Mouse (Mus musculus) heart, embryonic 14.5 days (tissue): ENCODE data around the gene Cdh23. TPM values are rescaled to one million over a fixed set of nuclear protein-coding genes. Genes with fewer than 3 reads are reported as not detected.

Experiments used
- ATAC-seq: fragments of 200-750 bp; cut with Nextera tagmentation; 2 replicates; pipeline ENCODE4 v1.8.0; 2017; ENCODE audit warnings: low read depth, moderate TSS enrichment; ENCODE audit not compliant: insufficient number of reproducible peaks, insufficient read depth, low FRiP score
- H3K27ac ChIP-seq, 2 experiments: fragments of 200-500 bp in 1 of 2; fragments of 300-500 bp in 1 of 2; sonication (generic) in 1 of 2; replicated peaks in 1 of 2; 2 replicates each; pipeline ENCODE4 v1.5.1; 2012 to 2014; ENCODE audit warnings: low read depth in 2 of 2, low read length in 2 of 2, control low read depth in 1 of 2, mild to moderate bottlenecking in 1 of 2, mixed read lengths in 1 of 2; ENCODE audit not compliant: control insufficient read depth in 1 of 2, insufficient read depth in 1 of 2
- H3K27me3 ChIP-seq: fragments of 300-500 bp; sonication (generic); 2 replicates; pipeline ENCODE4 v1.6.1; 2014; ENCODE audit warnings: mild to moderate bottlenecking, low read length, control low read depth; ENCODE audit not compliant: control insufficient read depth, insufficient read depth
- H3K36me3 ChIP-seq: fragments of 300-500 bp; sonication (generic); 2 replicates; pipeline ENCODE4 v1.6.1; 2014; ENCODE audit warnings: mild to moderate bottlenecking, control low read depth, low read length, mixed read lengths; ENCODE audit not compliant: control insufficient read depth, insufficient read depth
- H3K4me1 ChIP-seq, 2 experiments: fragments of 200-500 bp in 1 of 2; fragments of 300-500 bp in 1 of 2; sonication (generic) in 1 of 2; 2 replicates each; pipeline ENCODE4 v1.6.1; 2012 to 2014; ENCODE audit warnings: low read length in 2 of 2, control low read depth in 1 of 2, mixed read lengths in 1 of 2; ENCODE audit not compliant: control insufficient read depth in 2 of 2, insufficient read depth in 2 of 2
- H3K4me2 ChIP-seq: fragments of 300-500 bp; sonication (generic); 2 replicates; pipeline ENCODE4 v1.6.1; 2014; ENCODE audit warnings: mild to moderate bottlenecking, low read length
- H3K4me3 ChIP-seq, 2 experiments: fragments of 200-500 bp in 1 of 2; fragments of 300-500 bp in 1 of 2; sonication (generic) in 1 of 2; 2 replicates each; pipeline ENCODE4 v1.5.1; 2012 to 2014; ENCODE audit warnings: low read length in 2 of 2, mild to moderate bottlenecking in 2 of 2, control low read depth in 1 of 2, low read depth in 1 of 2, moderate library complexity in 1 of 2; ENCODE audit not compliant: control insufficient read depth in 1 of 2, insufficient read depth in 1 of 2
- H3K9ac ChIP-seq: fragments of 300-500 bp; sonication (generic); 2 replicates; pipeline ENCODE4 v1.6.1; 2014; ENCODE audit warnings: mild to moderate bottlenecking, low read length
- H3K9me3 ChIP-seq: fragments of 300-500 bp; sonication (generic); 2 replicates; pipeline ENCODE4 v1.6.1; 2016; ENCODE audit warnings: low read length, control low read depth; ENCODE audit not compliant: control insufficient read depth
- WGBS: fragments of 180-500 bp; shearing (Covaris S2); extraction: QIAGEN DNeasy Blood & Tissue Kit; methylation state at CpG from one replicate; pipeline ENCODE4 v1.1.7; 2014; 5-methylcytosine and 5-hydroxymethylcytosine counted together
- polyA plus RNA-seq: library from polyadenylated mRNA; unstranded; fragments of >200 nt; fragmentation: Nextera tagmentation; extraction: Ambion mirVana; gene quantifications from 2 replicates; pipeline ENCODE4 v1.2.1, GENCODE M21; 2014

Gene Cdh23
- polyA plus RNA-seq, 1 experiment from 2014 or later: 0.31 TPM

DNA sequence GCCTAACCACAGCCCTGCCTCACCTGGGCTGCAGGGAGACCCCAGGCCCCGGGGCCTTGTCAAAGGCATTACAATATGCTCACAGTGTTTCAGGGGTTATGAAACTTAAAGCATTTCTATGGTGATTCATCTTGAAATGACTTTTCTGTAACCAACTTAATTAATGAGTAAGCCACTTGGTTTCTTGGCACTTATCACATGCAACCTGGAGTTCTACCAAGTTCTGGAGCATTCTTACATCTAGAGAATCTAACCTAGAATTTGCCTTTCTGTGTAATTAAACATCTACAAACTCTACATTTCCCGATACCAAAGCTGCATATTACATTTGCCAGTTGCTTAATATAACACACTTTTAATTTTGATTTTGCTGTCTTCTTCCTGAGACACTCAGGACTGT is 279.2 kb downstream of the Cdh23 start:
- Histone ChIP-seq H3K4me3 (no peak overlapping the region), H3K9ac (no peak overlapping the region), H3K4me2 (no peak overlapping the region), H3K36me3 (no peaks in the 10 kb centered on the region), H3K27me3 (peaks cover 10% of the 10 kb centered on the region; the same call in 1 of the 2 replicates), H3K9me3 (no peaks in the 10 kb centered on the region), H3K27ac (no peak overlapping the region), H3K4me1 (no peaks in the 10 kb centered on the region)
- ATAC-seq: no peak
- whole genome bisulfite sequencing: 75% methylated on average over 2 of the region's 2 CpGs

DNA sequence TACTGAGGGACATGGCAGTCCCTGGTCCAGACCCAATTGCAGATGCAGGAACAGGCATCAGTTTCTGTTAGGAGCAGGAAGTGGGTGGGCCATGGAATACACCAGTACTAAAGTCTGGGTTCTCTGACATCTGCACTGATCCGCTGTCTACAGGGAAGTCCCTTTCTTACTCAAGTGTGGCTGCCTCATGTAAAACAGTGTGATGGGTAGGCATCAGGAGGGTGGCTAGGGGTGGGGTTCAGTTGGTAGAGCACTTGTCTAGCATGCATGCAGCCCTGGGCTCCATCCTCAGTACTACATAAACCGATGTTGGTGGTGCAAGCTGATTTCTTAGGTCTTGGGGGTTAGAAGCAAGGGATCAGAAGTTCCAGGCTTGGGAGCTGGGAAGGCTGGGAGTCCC is 282.5 kb downstream of the Cdh23 start:
- peaks cover 24% of the 10 kb centered on the region for H3K27me3 ChIP-seq
- H3K36me3 ChIP-seq: no peaks in the 10 kb centered on the region
- no peak overlapping the region for H3K9ac ChIP-seq
- WGBS: 67% methylated on average over 2 of the region's 2 CpGs
- no peaks in the 10 kb centered on the region for H3K4me1 ChIP-seq
- no peaks in the 10 kb centered on the region for H3K9me3 ChIP-seq
- ATAC-seq: no peak
- H3K4me3 ChIP-seq: no peak overlapping the region
- H3K27ac ChIP-seq: no peak overlapping the region
- H3K4me2 ChIP-seq: no peak overlapping the region

DNA sequence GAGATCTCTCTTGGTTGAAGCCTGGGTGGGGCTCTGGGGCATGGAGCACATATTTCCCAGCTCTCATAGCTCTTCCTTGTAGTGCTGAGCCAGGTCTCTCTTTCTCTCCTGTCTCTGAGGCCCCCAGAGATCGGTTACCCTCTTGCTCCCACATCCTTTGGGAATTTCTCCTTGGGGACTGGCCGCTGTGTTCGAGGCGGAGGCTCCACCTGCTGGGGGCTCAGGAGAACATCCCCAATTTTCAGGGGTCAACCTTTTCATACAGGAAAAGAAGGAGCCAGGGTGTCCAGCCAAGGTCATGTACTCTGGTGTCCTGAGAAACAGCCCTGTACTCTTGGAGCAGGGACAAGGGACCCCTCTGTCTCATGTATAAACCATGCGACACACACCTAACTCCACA is 284.5 kb downstream of the Cdh23 start:
- Histone ChIP-seq H3K4me1 (no peaks in the 10 kb centered on the region), H3K9me3 (no peaks in the 10 kb centered on the region), H3K27ac (no peak overlapping the region), H3K27me3 (peaks cover 25% of the 10 kb centered on the region), H3K36me3 (no peaks in the 10 kb centered on the region), H3K4me3 (no peak overlapping the region), H3K9ac (no peak overlapping the region), H3K4me2 (no peak overlapping the region)
- WGBS: 17% methylated on average over 5 of the region's 5 CpGs
- ATAC-seq: no peak

DNA sequence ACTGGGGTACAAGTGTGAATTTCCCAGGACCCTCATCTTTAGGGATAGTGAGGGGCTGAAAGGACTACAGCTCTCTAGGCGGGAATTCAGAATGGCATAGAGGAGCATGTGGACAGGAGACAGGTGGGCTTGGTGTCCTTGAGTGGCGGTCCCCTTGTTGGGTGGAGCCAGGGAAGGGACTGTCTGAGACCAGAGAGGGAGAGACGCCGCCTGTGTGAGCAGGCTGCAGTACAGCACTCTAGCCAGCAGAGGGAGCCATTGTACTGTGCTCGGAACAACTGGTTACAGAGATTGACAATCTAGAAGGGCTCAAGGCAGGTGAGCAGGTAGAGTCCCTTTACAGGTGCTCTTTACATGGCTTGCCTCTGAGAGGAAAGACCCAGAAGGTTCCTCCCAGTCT is 288.5 kb downstream of the Cdh23 start:
- Histone ChIP-seq H3K36me3 (no peaks in the 10 kb centered on the region), H3K27me3 (peaks cover 16% of the 10 kb centered on the region; the same call in 1 of the 2 replicates), H3K9ac (no peak overlapping the region), H3K4me1 (no peaks in the 10 kb centered on the region), H3K4me2 (no peak overlapping the region), H3K27ac (no peak overlapping the region), H3K9me3 (no peaks in the 10 kb centered on the region), H3K4me3 (no peak overlapping the region)
- WGBS: 2% methylated on average over 5 of the region's 5 CpGs
- no peak for ATAC-seq

DNA sequence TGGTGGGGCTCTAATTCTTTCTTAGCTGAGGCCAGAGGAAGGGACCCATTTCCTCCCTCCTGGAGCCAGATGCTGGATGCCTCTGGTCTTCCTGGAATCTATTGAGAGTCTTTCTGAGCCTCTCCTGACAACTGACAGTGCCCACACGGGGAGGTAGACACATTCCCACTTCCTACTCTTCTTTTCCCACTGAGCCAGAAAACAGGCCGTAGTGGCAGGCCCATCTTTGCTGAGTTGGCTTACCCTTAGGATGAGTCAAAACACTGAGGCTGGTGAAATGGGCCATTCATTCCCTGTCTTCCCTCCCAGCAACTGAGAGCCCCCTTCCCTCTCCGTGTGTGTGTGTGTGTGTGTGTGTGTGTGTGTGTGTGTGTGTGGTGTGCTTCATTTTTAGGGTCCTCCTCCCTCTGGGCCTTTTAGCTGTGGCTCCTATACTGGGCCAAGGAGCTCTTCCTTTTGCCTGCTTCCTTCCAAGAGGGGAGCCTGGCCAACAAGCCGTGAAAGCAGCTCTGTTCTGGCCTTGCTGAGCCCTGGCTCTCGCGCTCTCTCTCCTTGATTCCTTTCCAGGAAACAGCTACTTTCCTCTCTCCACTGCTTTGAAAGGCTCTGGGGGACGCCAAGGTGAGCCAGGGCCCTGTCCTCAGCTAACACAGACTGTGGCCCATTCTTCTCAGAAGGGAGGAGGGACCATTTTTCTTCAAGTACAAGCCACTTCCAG is 290.7 kb downstream of the Cdh23 start:
- no peaks in the 10 kb centered on the region for H3K36me3 ChIP-seq
- H3K4me1 ChIP-seq: no peaks in the 10 kb centered on the region
- WGBS: 37% methylated on average over 7 of the region's 7 CpGs
- peaks cover 4% of the 10 kb centered on the region for H3K27me3 ChIP-seq
- no peak overlapping the region for H3K4me2 ChIP-seq
- H3K4me3 ChIP-seq: no peak overlapping the region
- no peaks in the 10 kb centered on the region for H3K9me3 ChIP-seq
- H3K9ac ChIP-seq: no peak overlapping the region
- no peak overlapping the region for H3K27ac ChIP-seq
- ATAC-seq: no peak

DNA sequence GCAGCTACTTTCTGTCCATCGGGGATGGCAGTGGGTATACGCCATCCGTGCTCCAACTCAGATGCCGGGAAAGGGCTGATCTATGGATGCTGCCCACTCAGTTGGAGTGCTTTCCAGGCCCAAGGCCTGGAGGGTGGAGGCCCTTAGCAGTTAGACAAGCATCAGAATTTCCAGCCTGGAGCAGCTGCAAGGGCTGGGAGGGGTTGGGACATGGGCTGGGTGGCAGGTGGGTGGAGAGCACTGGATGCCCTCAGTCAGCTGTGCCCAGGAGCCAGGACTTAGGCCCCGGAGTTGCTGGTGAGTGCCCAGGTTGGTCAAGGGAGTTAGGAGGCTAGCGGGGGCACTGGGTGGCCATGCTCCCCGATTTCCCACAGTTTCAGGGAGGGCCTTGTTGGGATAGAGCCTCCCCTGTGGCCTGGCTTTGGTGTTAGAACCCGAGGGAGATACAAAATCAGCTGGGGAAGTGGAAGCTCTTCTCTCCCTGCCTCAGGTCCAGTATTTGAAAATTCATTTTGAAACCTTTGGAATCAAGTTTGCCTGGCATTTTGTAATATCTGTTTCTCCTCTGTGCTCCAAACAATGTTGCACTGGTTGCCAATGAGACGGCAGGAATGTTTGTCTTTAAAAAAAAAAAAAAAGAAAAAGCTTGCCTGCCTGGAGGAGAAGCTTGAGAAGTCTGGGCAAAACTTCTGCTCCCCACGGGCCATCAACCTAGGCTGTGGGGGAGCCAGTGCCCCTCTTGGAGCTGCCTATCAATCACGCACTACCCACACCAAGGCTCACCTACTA is 295.6 kb downstream of the Cdh23 start:
- Histone ChIP-seq H3K4me3 (no peak overlapping the region), H3K9me3 (no peaks in the 10 kb centered on the region), H3K4me1 (no peaks in the 10 kb centered on the region; a peak in 1 of 4 replicates), H3K27ac (no peak overlapping the region), H3K9ac (no peak overlapping the region), H3K27me3 (no peaks in the 10 kb centered on the region; the same call in 1 of the 2 replicates), H3K36me3 (no peaks in the 10 kb centered on the region), H3K4me2 (no peak overlapping the region)
- ATAC-seq: no peak
- WGBS: 75% methylated on average over 11 of the region's 11 CpGs

DNA sequence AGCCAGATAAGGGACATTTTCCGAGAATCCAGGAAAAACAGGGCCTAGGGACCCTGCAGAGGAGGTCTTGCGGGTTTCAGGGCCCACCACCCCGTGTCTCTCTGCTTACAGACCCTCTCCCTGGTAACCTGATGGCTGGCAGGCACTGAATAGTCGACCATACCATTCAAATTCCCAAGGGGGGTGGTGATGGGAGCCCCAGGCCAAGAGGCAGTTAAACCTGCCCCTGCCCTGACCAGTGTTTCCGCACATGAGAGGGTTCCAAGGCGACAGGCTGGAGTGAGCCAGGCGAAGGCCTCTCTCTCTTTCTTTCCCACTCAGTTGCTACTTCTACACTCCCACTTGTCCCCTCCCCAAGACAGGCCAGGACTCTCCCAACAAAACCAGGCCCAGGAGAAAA is 296.8 kb downstream of the Cdh23 start, which contains the start of gene Gm17455:
Gm17455 (plus strand) TSS at position 278 of the 400 bp plus-strand sequence.
- H3K4me2 ChIP-seq: no peak within 1 kb of the TSS
- H3K9me3 ChIP-seq: no peaks in the 10 kb centered on the region
- H3K27ac ChIP-seq: no peak within 1 kb of the TSS
- H3K27me3 ChIP-seq: no peaks in the 10 kb centered on the region; the same call in 1 of the 2 replicates
- H3K9ac ChIP-seq: no peak within 1 kb of the TSS
- peaks cover 4 to 6% of the 10 kb centered on the region in 2 experiments for H3K4me1 ChIP-seq
- no peak within 1 kb of the TSS for H3K4me3 ChIP-seq
- WGBS: 46% methylated on average over 7 of the region's 7 CpGs
- ATAC-seq: no peak
- no peaks in the 10 kb centered on the region for H3K36me3 ChIP-seq
